Mouse (Mus musculus): ENCODE measurements around the gene Cacna2d3. TPM values are rescaled to one million over a fixed set of nuclear protein-coding genes. Genes with fewer than 3 reads are reported as not detected.

Cacna2d3 gene
- polyA plus RNA-seq (2012; rRNA removed) = 0.03 and 0.10 TPM in 2 replicates
- polyA plus RNA-seq (2014; fragmentation: Nextera tagmentation; extraction: Ambion mirVana) = not detected in 2 replicates

DNA sequence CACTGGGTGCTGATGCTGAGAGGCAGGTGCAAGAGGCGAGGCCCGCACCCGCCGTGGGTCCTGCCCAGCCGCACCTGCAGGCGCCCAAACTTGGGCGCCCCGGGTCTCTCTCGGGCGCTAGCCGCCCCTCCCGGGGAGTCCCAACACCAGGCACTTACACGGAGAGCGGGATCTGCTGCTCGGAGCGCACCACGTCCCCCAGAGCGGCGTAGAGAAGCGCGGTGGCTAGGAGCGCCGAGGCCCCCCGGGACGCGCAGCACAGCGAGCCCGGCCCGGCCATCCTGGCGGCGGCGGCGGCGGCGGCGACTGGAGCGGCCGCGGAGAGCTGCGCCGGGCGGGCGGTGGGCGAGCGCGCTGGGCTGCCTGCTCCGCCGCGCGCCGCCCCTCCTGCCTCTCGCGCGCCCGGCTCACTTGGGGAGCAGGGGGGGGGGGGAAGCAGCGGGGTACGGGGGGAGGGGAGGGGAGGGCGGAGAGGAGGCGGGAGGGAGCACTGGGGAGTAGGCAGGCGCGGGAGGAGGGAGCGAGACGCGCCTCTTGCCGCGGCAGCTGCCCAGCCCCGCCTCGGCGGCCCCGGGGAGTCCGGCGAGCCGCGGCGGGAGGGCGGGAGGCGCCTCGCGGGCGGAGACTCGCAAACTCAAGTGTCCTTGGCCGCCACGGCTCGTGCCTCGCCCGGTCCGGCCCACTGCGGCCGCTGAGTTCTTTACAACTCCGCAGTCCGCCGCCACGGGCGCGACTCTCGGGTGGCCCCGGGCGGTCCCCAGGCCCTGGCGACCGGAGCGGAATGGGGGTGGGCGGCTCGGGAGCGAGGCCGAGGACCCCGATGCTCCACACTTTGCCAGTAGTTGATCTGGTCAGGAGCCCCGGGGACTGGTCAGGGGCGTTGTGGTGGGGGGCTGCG lies at the start of gene Cacna2d3:
TSS of gene Cacna2d3 (minus strand) at position 377 of the 898 bp plus-strand sequence.
- TF ChIP-seq EP300 (IDR thresholded peaks at IDR 0.05; ENCODE audit: low read depth) = no peak
- TF ChIP-seq CTCF (IDR thresholded peaks at IDR 0.05; ENCODE audit: low read depth) = no peak
- Histone ChIP-seq H3K27me3 (ENCODE audit: control insufficient read depth, insufficient read depth, low read length) (peaks cover 49% of the 10 kb centered on the region), H3K9ac (replicated peaks) (no peak within 1 kb of the TSS), H3K9me3 (ENCODE audit: control insufficient read depth, low read length) (no peaks in the 10 kb centered on the region), H3K36me3 (replicated peaks; ENCODE audit: control insufficient read depth, insufficient read depth, low read depth) (no peaks in the 10 kb centered on the region), H3K4me3 (ENCODE audit: insufficient read depth in 1 of 2, low read depth in 2 of 2, low read length in 2 of 2) (peak within 1 kb of the TSS in 1 of 2 experiments; percentile 35; a peak in 3 of 4 replicates), H3K27ac (no peak within 1 kb of the TSS), H3K4me2 (ENCODE audit: low read depth) (peak within 1 kb of the TSS; percentile 48), H3K4me1 (replicated peaks; ENCODE audit: control insufficient read depth in 2 of 2, insufficient read depth in 2 of 2, low read length in 1 of 2) (no peaks in the 10 kb centered on the region)
- no peak for DNase-seq (ENCODE audit: low read depth in 3 of 3, low spot score in 3 of 3)
- ATAC-seq (ENCODE audit: insufficient read depth) = no peak
- 2% methylated on average over 55 of the region's 109 CpGs for WGBS (ENCODE audit: insufficient replicate concordance)

DNA sequence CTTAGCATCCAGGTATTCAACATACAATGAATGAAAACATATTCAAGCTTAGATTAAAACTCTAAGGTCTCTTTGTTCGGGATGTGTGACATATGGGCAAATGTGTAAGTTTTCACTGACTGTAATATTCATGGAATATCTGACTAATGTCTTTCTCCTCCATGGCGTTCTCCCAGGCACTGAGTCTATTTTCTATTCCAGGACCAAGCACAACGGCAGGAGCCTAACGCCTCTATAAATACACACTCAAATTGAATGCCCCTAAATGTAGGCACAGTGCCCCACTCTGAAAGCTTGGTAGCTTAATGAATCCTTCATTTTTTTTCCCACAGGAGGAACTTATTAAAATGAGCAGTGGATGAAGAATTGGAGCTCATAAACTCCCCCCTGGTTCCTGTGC lies 47.8 kb upstream of the Cacna2d3 start:
- TF ChIP-seq EP300 (IDR thresholded peaks at IDR 0.05; ENCODE audit: low read depth) (no peak), CTCF (IDR thresholded peaks at IDR 0.05; ENCODE audit: low read depth) (no peak)
- Histone ChIP-seq H3K36me3 (replicated peaks; ENCODE audit: control insufficient read depth, insufficient read depth, low read depth) (no peaks in the 10 kb centered on the region), H3K9ac (replicated peaks) (no peak overlapping the region), H3K9me3 (ENCODE audit: control insufficient read depth, low read length) (no peaks in the 10 kb centered on the region), H3K4me2 (ENCODE audit: low read depth) (no peak overlapping the region), H3K4me1 (replicated peaks; ENCODE audit: control insufficient read depth in 2 of 2, insufficient read depth in 2 of 2, low read length in 1 of 2) (no peaks in the 10 kb centered on the region), H3K4me3 (ENCODE audit: insufficient read depth in 1 of 2, low read depth in 2 of 2, low read length in 2 of 2) (no peak overlapping the region), H3K27me3 (ENCODE audit: control insufficient read depth, insufficient read depth, low read length) (no peaks in the 10 kb centered on the region), H3K27ac (no peak overlapping the region)
- ATAC-seq (ENCODE audit: insufficient read depth) (no peak), DNase-seq (ENCODE audit: low read depth in 3 of 3, low spot score in 3 of 3) (no peak)
- WGBS (ENCODE audit: insufficient replicate concordance) = 66% methylated on average over 4 of the region's 4 CpGs

DNA sequence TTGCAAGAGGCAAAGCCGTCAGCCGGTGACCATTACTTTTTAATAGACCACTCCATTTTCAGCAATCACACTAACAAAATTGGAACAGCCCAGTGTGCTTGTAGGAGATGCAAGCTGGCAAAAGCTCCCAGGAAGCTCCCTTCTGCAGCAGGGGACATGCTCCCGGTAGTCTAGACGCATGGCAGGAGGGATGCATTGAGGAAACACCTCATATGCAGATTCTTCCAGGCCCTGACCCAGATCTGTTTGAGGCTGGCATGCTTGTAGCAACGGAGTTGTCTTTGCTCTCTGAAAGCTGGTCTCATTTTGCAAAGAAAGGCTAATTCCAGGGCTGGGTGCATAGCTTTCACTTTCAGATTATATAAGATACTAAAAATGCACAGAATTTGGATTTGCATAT lies 31.2 kb upstream of the Cacna2d3 start:
- WGBS (ENCODE audit: insufficient replicate concordance) = 66% methylated on average over 5 of the region's 5 CpGs
- Histone ChIP-seq H3K9me3 (ENCODE audit: control insufficient read depth, low read length) (no peaks in the 10 kb centered on the region), H3K4me2 (ENCODE audit: low read depth) (no peak overlapping the region), H3K27me3 (ENCODE audit: control insufficient read depth, insufficient read depth, low read length) (no peaks in the 10 kb centered on the region), H3K4me3 (ENCODE audit: insufficient read depth in 1 of 2, low read depth in 2 of 2, low read length in 2 of 2) (no peak overlapping the region), H3K9ac (replicated peaks) (no peak overlapping the region), H3K27ac (no peak overlapping the region), H3K4me1 (replicated peaks; ENCODE audit: control insufficient read depth in 2 of 2, insufficient read depth in 2 of 2, low read length in 1 of 2) (no peaks in the 10 kb centered on the region), H3K36me3 (replicated peaks; ENCODE audit: control insufficient read depth, insufficient read depth, low read depth) (no peaks in the 10 kb centered on the region)
- DNase-seq (ENCODE audit: low read depth in 3 of 3, low spot score in 3 of 3) (no peak), ATAC-seq (ENCODE audit: insufficient read depth) (no peak)
- no peak for TF ChIP-seq EP300 (IDR thresholded peaks at IDR 0.05; ENCODE audit: low read depth)
- no peak for TF ChIP-seq CTCF (IDR thresholded peaks at IDR 0.05; ENCODE audit: low read depth)

DNA sequence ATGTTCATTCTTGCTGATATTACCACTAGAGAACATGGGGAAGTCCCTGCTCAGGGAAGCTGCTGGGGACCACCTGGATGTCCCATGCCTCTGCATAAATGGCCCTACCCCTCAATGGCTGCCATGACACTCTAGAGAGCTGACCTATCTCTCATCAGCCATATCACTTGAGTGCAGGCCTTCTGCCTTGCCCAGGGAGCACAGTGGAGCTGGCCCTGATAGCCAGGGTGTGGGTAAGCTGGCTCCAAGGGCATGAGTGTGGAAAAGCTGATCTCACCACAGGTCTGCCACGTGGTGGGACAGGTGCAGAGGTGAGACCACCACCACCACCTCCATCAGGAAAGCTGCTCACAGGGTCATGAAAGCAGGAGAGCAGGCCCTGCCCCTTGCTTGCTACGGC lies 17.1 kb upstream of the Cacna2d3 start:
- H3K4me1 ChIP-seq (replicated peaks; ENCODE audit: control insufficient read depth in 2 of 2, insufficient read depth in 2 of 2, low read length in 1 of 2) = no peaks in the 10 kb centered on the region
- H3K36me3 ChIP-seq (replicated peaks; ENCODE audit: control insufficient read depth, insufficient read depth, low read depth) = no peaks in the 10 kb centered on the region
- no peak overlapping the region for H3K4me3 ChIP-seq (ENCODE audit: insufficient read depth in 1 of 2, low read depth in 2 of 2, low read length in 2 of 2)
- no peaks in the 10 kb centered on the region for H3K9me3 ChIP-seq (ENCODE audit: control insufficient read depth, low read length)
- H3K27me3 ChIP-seq (ENCODE audit: control insufficient read depth, insufficient read depth, low read length) = no peaks in the 10 kb centered on the region
- H3K27ac ChIP-seq = no peak overlapping the region
- DNase-seq (ENCODE audit: low read depth in 3 of 3, low spot score in 3 of 3) (no peak), ATAC-seq (ENCODE audit: insufficient read depth) (no peak)
- TF ChIP-seq EP300 (IDR thresholded peaks at IDR 0.05; ENCODE audit: low read depth) = no peak
- WGBS (ENCODE audit: insufficient replicate concordance) = 50% methylated on average over 2 of the region's 2 CpGs
- H3K9ac ChIP-seq (replicated peaks) = no peak overlapping the region
- no peak overlapping the region for H3K4me2 ChIP-seq (ENCODE audit: low read depth)

DNA sequence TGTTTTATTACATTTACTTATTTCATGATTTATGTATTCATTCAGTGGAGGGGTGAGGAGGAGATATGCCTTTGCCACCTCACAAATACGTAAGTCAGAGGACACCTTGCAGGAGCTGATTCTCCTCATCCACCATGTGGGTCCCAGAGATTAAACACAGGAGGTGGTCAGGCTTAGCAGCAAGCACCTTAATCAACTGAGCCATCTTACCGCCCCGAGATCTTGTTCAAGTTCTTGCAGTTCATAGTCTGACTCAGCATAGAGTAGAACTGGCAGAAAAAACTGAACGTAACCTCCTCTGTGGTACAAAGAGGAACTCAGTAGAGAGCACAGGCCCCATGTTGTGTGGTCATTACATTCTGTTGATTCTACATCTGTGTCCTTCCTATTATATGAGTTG lies 8.6 kb upstream of the Cacna2d3 start:
- Histone ChIP-seq H3K27ac (no peak overlapping the region), H3K4me3 (ENCODE audit: insufficient read depth in 1 of 2, low read depth in 2 of 2, low read length in 2 of 2) (no peak overlapping the region), H3K9me3 (ENCODE audit: control insufficient read depth, low read length) (no peaks in the 10 kb centered on the region), H3K27me3 (ENCODE audit: control insufficient read depth, insufficient read depth, low read length) (no peaks in the 10 kb centered on the region; the same call in 1 of the 2 replicates), H3K36me3 (replicated peaks; ENCODE audit: control insufficient read depth, insufficient read depth, low read depth) (no peaks in the 10 kb centered on the region), H3K4me1 (replicated peaks; ENCODE audit: control insufficient read depth in 2 of 2, insufficient read depth in 2 of 2, low read length in 1 of 2) (no peaks in the 10 kb centered on the region), H3K9ac (replicated peaks) (no peak overlapping the region), H3K4me2 (ENCODE audit: low read depth) (no peak overlapping the region)
- 40% methylated on average over 4 of the region's 4 CpGs for WGBS (ENCODE audit: insufficient replicate concordance)
- DNase-seq (ENCODE audit: low read depth in 3 of 3, low spot score in 3 of 3) (no peak), ATAC-seq (ENCODE audit: insufficient read depth) (no peak)
- TF ChIP-seq EP300 (IDR thresholded peaks at IDR 0.05; ENCODE audit: low read depth) (no peak), CTCF (IDR thresholded peaks at IDR 0.05; ENCODE audit: low read depth) (no peak)

Measured in liver, embryonic 14.5 days (tissue).